Mouse (Mus musculus) kidney, embryonic 16.5 days (tissue): ENCODE data around the gene Zfp36l2. TPM values are rescaled to one million over a fixed set of nuclear protein-coding genes. Genes with fewer than 3 reads are reported as not detected.
"Not testable (repeated sequence)": the region's sequence is repeated elsewhere in the genome, so short reads cannot be mapped to it uniquely, and the experiment has no call there.

Experiments
- ATAC-seq: fragments of 200-750 bp; cut with Nextera tagmentation; 2 replicates; pipeline ENCODE4 v1.8.0; 2017; ENCODE audit warnings: moderate TSS enrichment; ENCODE audit not compliant: low FRiP score, low TSS enrichment
- H3K27ac ChIP-seq: fragments of 300-500 bp; sonication (generic); 2 replicates; pipeline ENCODE4 v1.5.1; 2014; ENCODE audit warnings: low read length
- H3K27me3 ChIP-seq: fragments of 300-500 bp; sonication (generic); 2 replicates; pipeline ENCODE4 v1.6.1; 2014; ENCODE audit warnings: low read length, control low read depth, mixed read lengths; ENCODE audit not compliant: insufficient read depth
- H3K36me3 ChIP-seq: fragments of 300-500 bp; sonication (generic); 2 replicates; pipeline ENCODE4 v1.6.1; 2014; ENCODE audit warnings: low read length, control low read depth, mixed read lengths; ENCODE audit not compliant: insufficient read depth
- H3K4me1 ChIP-seq: fragments of 300-500 bp; sonication (generic); 2 replicates; pipeline ENCODE4 v1.6.1; 2014; ENCODE audit warnings: low read length, control low read depth, mixed read lengths; ENCODE audit not compliant: insufficient read depth
- H3K4me2 ChIP-seq: fragments of 300-500 bp; sonication (generic); replicated peaks from 2 replicates; pipeline ENCODE4 v1.6.1; 2014; ENCODE audit warnings: low read depth, low read length
- H3K4me3 ChIP-seq: fragments of 300-500 bp; sonication (generic); 2 replicates; pipeline ENCODE4 v1.5.1; 2014; ENCODE audit warnings: mild to moderate bottlenecking, low read length
- H3K9ac ChIP-seq: fragments of 300-500 bp; sonication (generic); replicated peaks from 2 replicates; pipeline ENCODE4 v1.6.1; 2014; ENCODE audit warnings: low read length
- H3K9me3 ChIP-seq: fragments of 300-500 bp; sonication (generic); 2 replicates; pipeline ENCODE4 v1.6.1; 2016; ENCODE audit warnings: low read length, control low read depth
- WGBS: fragments of 180-500 bp; shearing (Covaris S2); extraction: QIAGEN DNeasy Blood & Tissue Kit; methylation state at CpG from one replicate; pipeline ENCODE4 v1.1.7; 2014; 5-methylcytosine and 5-hydroxymethylcytosine counted together
- polyA plus RNA-seq: library from polyadenylated mRNA; unstranded; fragments of >200 nt; fragmentation: Nextera tagmentation; extraction: Ambion mirVana; gene quantifications from 2 replicates; pipeline ENCODE4 v1.2.1, GENCODE M21; 2015

Gene Zfp36l2
- 9.5 and 11.4 TPM in 2 replicates for polyA plus RNA-seq

- Histone ChIP-seq H3K27me3 (no peaks in the 10 kb centered on the region), H3K9ac (peak within 1 kb of the TSS; percentile 97), H3K4me3 (peak within 1 kb of the TSS; percentile 95), H3K36me3 (peaks cover 26% of the 10 kb centered on the region), H3K9me3 (no peaks in the 10 kb centered on the region), H3K4me1 (peaks cover 18% of the 10 kb centered on the region), H3K27ac (peak within 1 kb of the TSS; percentile 99), H3K4me2 (peak within 1 kb of the TSS; percentile 90)
- peak; percentile 93 for ATAC-seq
- WGBS, result under 1% methylated on average over 49 of the region's 76 CpGs
Observed at GRCm38 (mm10) chr17:84187727-84188373, at the start of gene Zfp36l2. TSS of gene Zfp36l2 (minus strand) at chr17:84187947.

- Histone ChIP-seq H3K27me3 (no peaks in the 10 kb centered on the region), H3K9ac (no peak overlapping the region), H3K4me2 (no peak overlapping the region), H3K27ac (peak overlapping the region; percentile 49; the same call in 1 of the 2 replicates), H3K36me3 (no peaks in the 10 kb centered on the region), H3K4me3 (no peak overlapping the region), H3K9me3 (no peaks in the 10 kb centered on the region; the same call in 1 of the 2 replicates), H3K4me1 (peaks cover 15% of the 10 kb centered on the region)
- ATAC-seq, result no peak
- 74% methylated on average over 7 of the region's 7 CpGs for WGBS
Observed at GRCm38 (mm10) chr17:84236781-84237557, 49.2 kb upstream of the Zfp36l2 start.

- 81% methylated on average over 4 of the region's 4 CpGs for WGBS
- Histone ChIP-seq H3K4me2 (no peak overlapping the region), H3K9me3 (no peaks in the 10 kb centered on the region), H3K4me3 (no peak overlapping the region), H3K36me3 (no peaks in the 10 kb centered on the region), H3K4me1 (peaks cover 15% of the 10 kb centered on the region), H3K9ac (no peak overlapping the region), H3K27ac (no peak overlapping the region), H3K27me3 (no peaks in the 10 kb centered on the region)
- no peak for ATAC-seq
Observed at GRCm38 (mm10) chr17:84235399-84235928, 47.7 kb upstream of the Zfp36l2 start.

GRCm38 (mm10) chr17:84234785-84235184 is 47.0 kb upstream of the Zfp36l2 start:
- WGBS, result no CpG with 5 or more reads among the region's 4 CpGs
- ATAC-seq, H3K9ac ChIP-seq, H3K4me3 ChIP-seq, H3K4me2 ChIP-seq, H3K9me3 ChIP-seq, H3K36me3 ChIP-seq, H3K27me3 ChIP-seq, H3K27ac ChIP-seq: not testable (repeated sequence)
- peaks cover 15% of the 10 kb centered on the region for H3K4me1 ChIP-seq

GRCm38 (mm10) chr17:84233758-84234157 is 46.0 kb upstream of the Zfp36l2 start:
- 96% methylated on average over 2 of the region's 2 CpGs for WGBS
- no peak overlapping the region for H3K27ac ChIP-seq
- no peaks in the 10 kb centered on the region for H3K9me3 ChIP-seq
- no peaks in the 10 kb centered on the region for H3K27me3 ChIP-seq
- H3K9ac ChIP-seq, result no peak overlapping the region
- no peak overlapping the region for H3K4me3 ChIP-seq
- ATAC-seq, result no peak
- H3K36me3 ChIP-seq, result peaks cover 7% of the 10 kb centered on the region; the same call in 1 of the 2 replicates
- peaks cover 8% of the 10 kb centered on the region; the same call in 1 of the 2 replicates for H3K4me1 ChIP-seq
- H3K4me2 ChIP-seq, result no peak overlapping the region

- H3K36me3 ChIP-seq, result peaks cover 11% of the 10 kb centered on the region; the same call in 1 of the 2 replicates
- 75% methylated on average over 2 of the region's 2 CpGs for WGBS
- peaks cover 8% of the 10 kb centered on the region for H3K4me1 ChIP-seq
- no peaks in the 10 kb centered on the region for H3K9me3 ChIP-seq
- no peak overlapping the region for H3K9ac ChIP-seq
- H3K4me2 ChIP-seq, result no peak overlapping the region
- ATAC-seq, result no peak
- H3K27me3 ChIP-seq, result no peaks in the 10 kb centered on the region
- no peak overlapping the region for H3K4me3 ChIP-seq
- H3K27ac ChIP-seq, result no peak overlapping the region
Observed at GRCm38 (mm10) chr17:84231361-84231760, 43.6 kb upstream of the Zfp36l2 start.

- WGBS, result 53% methylated on average over 2 of the region's 2 CpGs
- H3K27me3 ChIP-seq, result no peaks in the 10 kb centered on the region
- H3K4me2 ChIP-seq, result no peak overlapping the region
- ATAC-seq, result no peak
- H3K36me3 ChIP-seq, result peaks cover 14% of the 10 kb centered on the region; the same call in 1 of the 2 replicates
- H3K9ac ChIP-seq, result no peak overlapping the region
- H3K9me3 ChIP-seq, result no peaks in the 10 kb centered on the region
- no peak overlapping the region for H3K27ac ChIP-seq
- H3K4me3 ChIP-seq, result no peak overlapping the region
- H3K4me1 ChIP-seq, result peaks cover 22% of the 10 kb centered on the region
Observed at GRCm38 (mm10) chr17:84228223-84228622, 40.5 kb upstream of the Zfp36l2 start.

- H3K9me3 ChIP-seq, result no peaks in the 10 kb centered on the region
- WGBS, result 66% methylated on average over 6 of the region's 6 CpGs
- H3K9ac ChIP-seq, result no peak overlapping the region
- no peaks in the 10 kb centered on the region for H3K27me3 ChIP-seq
- H3K27ac ChIP-seq, result no peak overlapping the region
- H3K4me2 ChIP-seq, result no peak overlapping the region
- H3K4me3 ChIP-seq, result no peak overlapping the region
- peaks cover 22% of the 10 kb centered on the region for H3K4me1 ChIP-seq
- H3K36me3 ChIP-seq, result peaks cover 17% of the 10 kb centered on the region; the same call in 1 of the 2 replicates
- no peak for ATAC-seq
Observed at GRCm38 (mm10) chr17:84226681-84227080, 38.9 kb upstream of the Zfp36l2 start.

GRCm38 (mm10) chr17:84226231-84226630 is 38.5 kb upstream of the Zfp36l2 start:
- no peak overlapping the region for H3K27ac ChIP-seq
- H3K4me2 ChIP-seq, result no peak overlapping the region
- H3K4me3 ChIP-seq, result no peak overlapping the region
- H3K4me1 ChIP-seq, result peaks cover 22% of the 10 kb centered on the region
- no peaks in the 10 kb centered on the region for H3K27me3 ChIP-seq
- no peak overlapping the region for H3K9ac ChIP-seq
- 35% methylated on average over 5 of the region's 5 CpGs for WGBS
- ATAC-seq, result no peak
- peaks cover 19% of the 10 kb centered on the region for H3K36me3 ChIP-seq
- H3K9me3 ChIP-seq, result no peaks in the 10 kb centered on the region
